Mouse (Mus musculus) MEL (cell line): ENCODE measurements around the gene Zscan10. TPM values are rescaled to one million over a fixed set of nuclear protein-coding genes. Genes with fewer than 3 reads are reported as not detected.

Experiments
- DNase-seq: peaks from one replicate; pipeline ENCODE4 v3.0.0; 2011; ENCODE audit warnings: low read depth, low spot score
- H3K27ac ChIP-seq: 2 replicates; pipeline ENCODE4 v1.5.1; 2012; ENCODE audit warnings: low read depth, mild to moderate bottlenecking, control low read depth, low read length, moderate library complexity; ENCODE audit not compliant: control insufficient read depth
- H3K27me3 ChIP-seq, 2 experiments: fragments of 150-350 bp in 1 of 2; sonication (generic) in 1 of 2; 2 replicates each; pipeline ENCODE4 v1.6.1; 2012; ENCODE audit warnings: low read length in 2 of 2, mild to moderate bottlenecking in 2 of 2, improper control_type of control experiment in 1 of 2, moderate library complexity in 1 of 2; ENCODE audit not compliant: insufficient read depth in 2 of 2, control insufficient read depth in 1 of 2
- H3K36me3 ChIP-seq, 2 experiments: 2 replicates each; pipeline ENCODE4 v1.6.1; 2012 to 2014; ENCODE audit warnings: low read length in 2 of 2, improper control_type of control experiment in 1 of 2, inconsistent platforms in 1 of 2, mild to moderate bottlenecking in 1 of 2; ENCODE audit not compliant: insufficient read depth in 2 of 2, control insufficient read depth in 1 of 2
- H3K4me1 ChIP-seq, 2 experiments: fragments of 150-350 bp in 1 of 2; sonication (generic) in 1 of 2; 2 replicates each; pipeline ENCODE4 v1.6.1; 2012; ENCODE audit warnings: low read length in 2 of 2, improper control_type of control experiment in 1 of 2, mild to moderate bottlenecking in 1 of 2; ENCODE audit not compliant: insufficient read depth in 2 of 2, control insufficient read depth in 1 of 2
- H3K4me3 ChIP-seq, 2 experiments: fragments of 150-350 bp in 1 of 2; sonication (generic) in 1 of 2; 2 replicates each; pipeline ENCODE4 v1.5.1; 2012; ENCODE audit warnings: low read depth in 2 of 2, low read length in 2 of 2, mild to moderate bottlenecking in 2 of 2, moderate library complexity in 2 of 2, control low read depth in 1 of 2, improper control_type of control experiment in 1 of 2; ENCODE audit not compliant: control insufficient read depth in 1 of 2, insufficient read depth in 1 of 2
- H3K79me2 ChIP-seq: 2 replicates; pipeline ENCODE4 v1.6.1; 2012; ENCODE audit warnings: mild to moderate bottlenecking, low read length, moderate library complexity; ENCODE audit not compliant: control insufficient read depth, poor library complexity, insufficient read depth
- H3K9ac ChIP-seq: 2 replicates; pipeline ENCODE4 v1.6.1; 2012; ENCODE audit warnings: low read depth, mild to moderate bottlenecking, control low read depth, low read length, moderate library complexity; ENCODE audit not compliant: control insufficient read depth, poor library complexity, severe bottlenecking
- H3K9me3 ChIP-seq: fragments of 150-350 bp; sonication (generic); replicated peaks from 2 replicates; pipeline ENCODE4 v1.6.1; 2012; ENCODE audit warnings: mild to moderate bottlenecking, low read length, improper control_type of control experiment, moderate library complexity; ENCODE audit not compliant: insufficient read depth
- BHLHE40 ChIP-seq: IDR thresholded peaks from 2 replicates; pipeline ENCODE4 v1.6.1; 2012; ENCODE audit warnings: low read depth, mild to moderate bottlenecking, inconsistent platforms, low read length, improper control_type of control experiment, borderline replicate concordance
- CTCF ChIP-seq, 3 experiments: IDR thresholded peaks in 2 of 3; conservative IDR thresholded peaks in 1 of 3; 2 replicates each; pipeline ENCODE4 v1.5.1; 2011 to 2012; ENCODE audit warnings: low read length in 3 of 3, low read depth in 2 of 3, mild to moderate bottlenecking in 2 of 3, improper control_type of control experiment in 1 of 3, inconsistent platforms in 1 of 3, mixed read lengths in 1 of 3, moderate library complexity in 1 of 3; ENCODE audit not compliant: control insufficient read depth in 1 of 3, insufficient read depth in 1 of 3, poor library complexity in 1 of 3, severe bottlenecking in 1 of 3
- E2F4 ChIP-seq: IDR thresholded peaks from 2 replicates; pipeline ENCODE4 v1.6.1; 2011; ENCODE audit warnings: low read depth, low read length, improper control_type of control experiment, borderline replicate concordance
- ETS1 ChIP-seq: IDR thresholded peaks from 2 replicates; pipeline ENCODE4 v1.6.1; 2012; ENCODE audit warnings: low read depth, mild to moderate bottlenecking, inconsistent platforms, low read length, improper control_type of control experiment, moderate library complexity
- GATA1 ChIP-seq: IDR thresholded peaks from 2 replicates; pipeline ENCODE4 v1.6.1; 2011; ENCODE audit warnings: low read depth, low read length, improper control_type of control experiment
- JUND ChIP-seq: IDR thresholded peaks from 2 replicates; pipeline ENCODE4 v1.6.1; 2011; ENCODE audit warnings: low read depth, mild to moderate bottlenecking, improper control_type of control experiment, low read length
- KAT2A ChIP-seq: conservative IDR thresholded peaks from 2 replicates; pipeline ENCODE4 v1.6.1; 2012; ENCODE audit warnings: low read depth, low read length, improper control_type of control experiment, inconsistent platforms
- MAZ ChIP-seq: IDR thresholded peaks from 2 replicates; pipeline ENCODE4 v1.6.1; 2012; ENCODE audit warnings: low read depth, mild to moderate bottlenecking, inconsistent platforms, low read length, improper control_type of control experiment
- NELFE ChIP-seq: IDR thresholded peaks from 2 replicates; pipeline ENCODE4 v1.6.1; 2011; ENCODE audit warnings: low read depth, low read length, improper control_type of control experiment
- NRF1 ChIP-seq: IDR thresholded peaks from 2 replicates; pipeline ENCODE4 v1.6.1; 2014; ENCODE audit warnings: low read depth, mild to moderate bottlenecking, inconsistent platforms, low read length, improper control_type of control experiment, moderate library complexity; ENCODE audit not compliant: poor library complexity, insufficient read depth, severe bottlenecking
- POLR2A ChIP-seq, 2 experiments: IDR thresholded peaks; 2 replicates each; pipeline ENCODE4 v1.6.1; 2011 to 2012; ENCODE audit warnings: low read length in 2 of 2, mild to moderate bottlenecking in 2 of 2, control low read depth in 1 of 2, improper control_type of control experiment in 1 of 2, low read depth in 1 of 2, moderate library complexity in 1 of 2; ENCODE audit not compliant: control insufficient read depth in 1 of 2, insufficient read depth in 1 of 2, poor library complexity in 1 of 2
- RAD21 ChIP-seq: IDR thresholded peaks from 2 replicates; pipeline ENCODE4 v1.6.1; 2011; ENCODE audit warnings: mild to moderate bottlenecking, low read depth, low read length, improper control_type of control experiment
- RCOR1 ChIP-seq: IDR thresholded peaks from 2 replicates; pipeline ENCODE4 v1.6.1; 2012; ENCODE audit warnings: low read depth, mild to moderate bottlenecking, inconsistent platforms, low read length, improper control_type of control experiment
- TBP ChIP-seq: IDR thresholded peaks from 2 replicates; pipeline ENCODE4 v1.8.0; 2011; ENCODE audit warnings: low read depth, low read length, improper control_type of control experiment
- ZC3H11A ChIP-seq: IDR thresholded peaks from 2 replicates; pipeline ENCODE4 v1.6.1; 2012; ENCODE audit warnings: low read depth, mild to moderate bottlenecking, inconsistent platforms, low read length, improper control_type of control experiment
- ZKSCAN1 ChIP-seq: IDR thresholded peaks from 2 replicates; pipeline ENCODE4 v1.6.1; 2012; ENCODE audit warnings: low read depth, mild to moderate bottlenecking, inconsistent platforms, low read length, improper control_type of control experiment, moderate library complexity
- polyA plus RNA-seq, 2 experiments: library from polyadenylated mRNA; stranded (reverse) in 1 of 2; unstranded in 1 of 2; fragments of >175 nt in 1 of 2; fragments of >200 nt in 1 of 2; gene quantifications; 2 replicates each; pipeline versions ENCODE4 v1.2.1 to v1.2.4; 2012; ENCODE audit warnings: low replicate concordance in 2 of 2, low read depth in 1 of 2; ENCODE audit not compliant: insufficient read length in 2 of 2, insufficient read depth in 1 of 2, missing spikeins in 1 of 2
- total RNA-seq: library from RNA; depleted of rRNA; stranded (reverse); fragments of 300-350 nt; gene quantifications from 2 replicates; pipeline ENCODE4 v1.2.3, GENCODE M21; 2012

Gene Zscan10
- total and polyA plus RNA-seq, 3 experiments, result 0.08 TPM; not detected in 2

- H3K27me3 ChIP-seq, result no peaks in the 10 kb centered on the region
- H3K27ac ChIP-seq, result no peak overlapping the region
- H3K79me2 ChIP-seq, result no peaks in the 10 kb centered on the region; the same call in 1 of the 2 replicates
- TF ChIP-seq KAT2A (no peak), RAD21 (no peak), JUND (no peak), CTCF (IDR thresholded peaks at IDR 0.05 in 2 of 3, conservative IDR thresholded peaks at IDR 0.05 in 1 of 3; ENCODE audit: control insufficient read depth in 1 of 3, insufficient read depth in 1 of 3, low read depth in 2 of 3, low read length in 3 of 3, poor library complexity in 1 of 3, severe bottlenecking in 1 of 3) (peak in 2 of 3 experiments; percentile 42; a peak in 4 of 6 replicates), BHLHE40 (no peak), E2F4 (no peak), MAZ (no peak)
- peaks cover 0 to 5% of the 10 kb centered on the region in 2 experiments; a peak in 2 of 4 replicates for H3K36me3 ChIP-seq
- H3K4me1 ChIP-seq, result peaks cover 0 to 7% of the 10 kb centered on the region in 2 experiments; a peak in 2 of 4 replicates
- DNase-seq, result peak; percentile 33
- H3K9me3 ChIP-seq, result no peaks in the 10 kb centered on the region
- no peak overlapping the region for H3K9ac ChIP-seq
- no peak overlapping the region for H3K4me3 ChIP-seq
Measured at GRCm38 (mm10) chr17:23604394-23604793, 3.7 kb downstream of the Zscan10 start.

DNA sequence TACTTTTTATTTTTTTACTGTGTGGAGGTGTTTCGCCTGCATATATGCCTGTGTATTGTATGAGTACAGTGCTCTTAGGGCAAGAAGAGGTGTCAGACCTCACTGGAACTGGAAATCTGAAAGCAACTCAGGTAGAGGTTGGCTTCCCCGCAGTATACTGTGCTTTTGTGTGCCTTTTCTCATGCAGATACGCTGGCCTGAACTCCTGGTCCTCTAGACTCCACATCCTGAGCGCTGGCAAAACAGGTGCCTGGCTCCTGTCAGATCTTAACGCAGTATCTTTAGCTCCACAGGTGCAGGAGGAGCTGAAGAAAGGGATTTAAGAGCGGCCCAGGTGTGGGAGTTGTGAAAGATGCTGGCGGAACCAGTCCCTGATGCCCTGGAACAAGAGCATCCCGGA is 4.6 kb downstream of the Zscan10 start:
- no peak overlapping the region for H3K4me3 ChIP-seq
- no peak for TF ChIP-seq TBP
- TF ChIP-seq RCOR1, result no peak
- TF ChIP-seq ZKSCAN1, result no peak
- no peak for TF ChIP-seq NRF1
- TF ChIP-seq NELFE, result no peak
- no peak for TF ChIP-seq POLR2A (IDR thresholded peaks at IDR 0.05; ENCODE audit: control insufficient read depth in 1 of 2, insufficient read depth in 1 of 2, low read depth in 1 of 2, low read length in 2 of 2, poor library complexity in 1 of 2)
- no peak for TF ChIP-seq ETS1
- no peak for TF ChIP-seq ZC3H11A
- TF ChIP-seq GATA1, result no peak
- no peak for TF ChIP-seq BHLHE40
- TF ChIP-seq, all 39 proteins: peak for 0
- Histone ChIP-seq H3K79me2 (no peaks in the 10 kb centered on the region), H3K4me1 (peaks cover 0 to 3% of the 10 kb centered on the region in 2 experiments; a peak in 2 of 4 replicates), H3K27ac (no peak overlapping the region), H3K36me3 (peaks cover 0 to 2% of the 10 kb centered on the region in 2 experiments; a peak in 2 of 4 replicates), H3K9me3 (no peaks in the 10 kb centered on the region), H3K9ac (no peak overlapping the region), H3K27me3 (no peaks in the 10 kb centered on the region)
- DNase-seq, result no peak
